In the genomic region with DNA sequence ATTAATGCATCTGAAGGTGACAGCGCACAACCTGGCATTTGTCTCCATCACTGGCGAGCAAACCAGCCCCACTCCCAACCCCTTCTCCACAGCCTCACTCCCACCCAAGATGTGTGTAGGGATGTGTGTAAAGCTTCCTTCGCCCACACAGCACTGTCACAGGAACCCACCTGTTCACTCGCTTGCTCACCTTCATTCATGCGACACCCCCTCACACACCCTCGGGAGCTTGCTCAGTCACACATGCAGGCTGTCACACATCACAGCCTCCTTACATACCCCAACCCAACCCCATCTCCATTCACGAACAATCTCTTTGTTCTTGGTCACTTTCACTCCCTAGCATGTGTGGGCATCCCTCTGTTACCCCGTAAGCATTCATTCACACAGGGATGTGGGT, we compare ENCODE assay signal across 16 mouse cellular contexts.
DNase-seq lines count a peak whose midpoint lies in the region.
"Had no signal": no experiment of that assay in that cellular context is flagged by ENCODE, and none has a peak within 500 bp of the region (broad histone marks: within the 10 kb centered on the region; RNA-seq: fewer than 3 reads in every experiment).

No protein-coding gene starts in this region.

- peak; percentile 27 to 41 for DNase-seq in left cerebral cortex, adult 18-20 months (ENCODE audit: low spot score in 2 of 2)
- no peak for DNase-seq in left cerebral cortex, postnatal 4 days
- peak; percentile 58 for DNase-seq in right cerebral cortex, adult 18-20 months
- no peak for DNase-seq in right cerebral cortex, postnatal 14 days
- DNase-seq in brain, adult 2 months (ENCODE audit: low read depth, low spot score), result peak; percentile 50
- DNase-seq in cerebellum, postnatal 14 days, result no peak
- DNase-seq: adrenal gland, adult 2 months; adrenal gland, postnatal 14 days; cerebellum, adult 11-12 months; cerebellum, adult 8-10 months; cerebellum, postnatal 10 days; gastrocnemius, postnatal 10 days; gastrocnemius, postnatal 36 days; heart, adult 2 months; heart, postnatal 14 days; heart, postnatal 4 days had no signal

- intact Hi-C loops in left cerebral cortex, postnatal 4 days (cut with DNase I), result no loop called here

Comparison
In these comparisons a context has a peak if more than half of its experiments do, and no peak if none do; other contexts are left out.
1. DNase-seq: peak in left cerebral cortex, adult 18-20 months (2 of 2), right cerebral cortex, adult 18-20 months (single experiment) and brain, adult 2 months (single experiment); none in left cerebral cortex, postnatal 4 days (single experiment), right cerebral cortex, postnatal 14 days (single experiment) and cerebellum, postnatal 14 days (0 of 2).